Mouse (Mus musculus): ENCODE measurements around the gene Esx1. TPM values are rescaled to one million over a fixed set of nuclear protein-coding genes. Genes with fewer than 3 reads are reported as not detected.

The Esx1 gene
- polyA plus RNA-seq (2015; fragmentation: Nextera tagmentation; extraction: Ambion mirVana), result not detected in 2 replicates

- no peak for ATAC-seq (ENCODE audit: low FRiP score, low read depth)
- no peaks in the 10 kb centered on the region for H3K36me3 ChIP-seq
- H3K9ac ChIP-seq, result no peak within 1 kb of the TSS
- no peaks in the 10 kb centered on the region for H3K4me1 ChIP-seq
- 0 out of 2 replicates have a peak within 1 kb of the TSS, but pooled peaks have one; percentile 14 for H3K4me3 ChIP-seq
- peaks cover 86% of the 10 kb centered on the region for H3K27me3 ChIP-seq
- 27% methylated on average over 14 of the region's 21 CpGs for WGBS
- no peak within 1 kb of the TSS for H3K27ac ChIP-seq
- no peaks in the 10 kb centered on the region for H3K9me3 ChIP-seq
- H3K4me2 ChIP-seq (replicated peaks), result peak within 1 kb of the TSS; percentile 38
Observed at GRCm38 (mm10) chrX:137121718-137122117, at the start of gene Esx1. Esx1 (minus strand) TSS chrX:137122083.

DNA sequence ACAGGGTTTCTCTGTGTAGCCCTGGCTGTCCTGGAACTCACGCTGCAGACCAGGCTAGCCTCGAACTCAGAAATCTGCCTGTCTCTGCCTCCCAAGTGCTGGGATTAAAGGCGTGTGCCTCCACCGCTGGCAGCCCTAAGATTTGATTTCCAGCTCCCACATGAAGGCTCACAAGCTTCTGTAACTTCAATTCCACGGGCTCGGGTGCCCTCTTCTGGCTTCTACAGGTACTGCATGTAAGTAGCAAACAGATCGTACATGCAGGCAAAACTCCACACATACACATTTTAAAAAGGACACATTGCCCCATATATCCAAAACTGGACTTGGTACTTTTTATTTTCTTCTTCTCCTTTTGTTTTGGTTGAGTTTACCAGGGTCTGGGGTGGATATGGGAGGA, 48.1 kb upstream of the Esx1 start:
- no peak overlapping the region for H3K9ac ChIP-seq
- no peaks in the 10 kb centered on the region for H3K27me3 ChIP-seq
- no peaks in the 10 kb centered on the region for H3K36me3 ChIP-seq
- no peak for ATAC-seq (ENCODE audit: low FRiP score, low read depth)
- 47% methylated on average over 7 of the region's 7 CpGs for WGBS
- no peaks in the 10 kb centered on the region for H3K4me1 ChIP-seq
- H3K9me3 ChIP-seq, result no peaks in the 10 kb centered on the region; the same call in 1 of the 2 replicates
- no peak overlapping the region for H3K4me2 ChIP-seq (replicated peaks)
- no peak overlapping the region for H3K4me3 ChIP-seq
- no peak overlapping the region for H3K27ac ChIP-seq

- no peaks in the 10 kb centered on the region; the same call in 1 of the 2 replicates for H3K9me3 ChIP-seq
- no peaks in the 10 kb centered on the region for H3K4me1 ChIP-seq
- no peak overlapping the region for H3K9ac ChIP-seq
- H3K4me2 ChIP-seq (replicated peaks), result no peak overlapping the region
- H3K27ac ChIP-seq, result no peak overlapping the region
- H3K36me3 ChIP-seq, result no peaks in the 10 kb centered on the region
- no peak for ATAC-seq (ENCODE audit: low FRiP score, low read depth)
- H3K4me3 ChIP-seq, result no peak overlapping the region
- WGBS, result 73% methylated on average over 7 of the region's 7 CpGs
- H3K27me3 ChIP-seq, result peaks cover 4% of the 10 kb centered on the region; the same call in 1 of the 2 replicates
Observed at GRCm38 (mm10) chrX:137167658-137168057, 45.8 kb upstream of the Esx1 start.

DNA sequence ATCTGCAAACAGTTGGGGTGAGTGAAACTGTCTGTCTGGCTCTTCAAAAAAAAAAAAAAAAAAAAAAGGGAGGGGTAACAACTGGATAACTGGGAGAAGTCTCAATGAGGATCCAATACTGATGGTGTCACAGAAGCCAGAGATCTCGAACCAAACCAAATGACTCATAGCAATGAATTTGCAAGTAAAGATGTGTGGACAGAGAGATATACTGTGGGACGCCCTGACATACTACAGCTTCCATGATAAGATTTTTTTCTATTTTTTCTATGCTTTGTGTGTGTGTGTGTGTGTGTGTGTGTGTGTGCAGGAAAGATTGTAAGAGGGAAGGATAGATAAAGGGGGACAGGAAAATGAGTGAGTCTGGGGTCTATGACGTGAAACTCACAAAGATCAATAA, 43.7 kb upstream of the Esx1 start:
- 78% methylated on average over 3 of the region's 3 CpGs for whole genome bisulfite sequencing
- ATAC-seq (ENCODE audit: low FRiP score, low read depth), result no peak

GRCm38 (mm10) chrX:137162700-137163099, 40.8 kb upstream of the Esx1 start:
- Histone ChIP-seq H3K27ac (no peak overlapping the region), H3K4me1 (no peaks in the 10 kb centered on the region), H3K9ac (no peak overlapping the region), H3K4me2 (replicated peaks) (no peak overlapping the region), H3K9me3 (no peaks in the 10 kb centered on the region), H3K36me3 (no peaks in the 10 kb centered on the region), H3K4me3 (no peak overlapping the region), H3K27me3 (peaks cover 8% of the 10 kb centered on the region; the same call in 1 of the 2 replicates)
- ATAC-seq (ENCODE audit: low FRiP score, low read depth), result no peak
- 64% methylated on average over 1 of the region's 1 CpGs for WGBS

More for the DNA sequence above, 43.7 kb upstream of the Esx1 start:
- no peak overlapping the region for H3K9ac ChIP-seq
- no peaks in the 10 kb centered on the region for H3K4me1 ChIP-seq
- no peak overlapping the region for H3K4me3 ChIP-seq
- H3K9me3 ChIP-seq, result no peaks in the 10 kb centered on the region; the same call in 1 of the 2 replicates
- H3K27ac ChIP-seq, result no peak overlapping the region
- no peaks in the 10 kb centered on the region for H3K36me3 ChIP-seq
- peaks cover 4% of the 10 kb centered on the region; the same call in 1 of the 2 replicates for H3K27me3 ChIP-seq
- no peak overlapping the region for H3K4me2 ChIP-seq (replicated peaks)

DNA sequence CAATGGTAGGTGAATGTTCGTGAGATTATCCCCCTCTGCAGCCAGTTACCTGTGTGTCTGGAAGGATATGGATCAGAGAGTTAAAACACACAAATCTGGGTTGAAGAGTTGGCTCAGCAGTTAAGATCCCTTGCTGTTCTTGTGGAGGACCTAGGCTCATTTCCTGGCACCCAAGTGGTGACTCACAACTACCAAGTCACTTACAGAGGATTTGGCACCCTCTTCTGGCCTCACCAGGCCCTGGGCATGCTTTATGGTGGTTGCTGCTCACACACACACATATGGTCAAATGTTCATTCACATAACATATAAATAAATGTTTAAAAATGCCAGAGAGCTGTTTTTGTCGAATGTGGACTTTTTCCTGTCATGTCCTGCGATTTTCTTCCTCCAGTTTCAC, 39.1 kb upstream of the Esx1 start:
- Histone ChIP-seq H3K9me3 (no peaks in the 10 kb centered on the region), H3K4me2 (replicated peaks) (no peak overlapping the region), H3K27ac (no peak overlapping the region), H3K36me3 (no peaks in the 10 kb centered on the region), H3K4me3 (no peak overlapping the region), H3K9ac (no peak overlapping the region), H3K4me1 (no peaks in the 10 kb centered on the region), H3K27me3 (peaks cover 8% of the 10 kb centered on the region; the same call in 1 of the 2 replicates)
- ATAC-seq (ENCODE audit: low FRiP score, low read depth), result no peak
- WGBS, result 56% methylated on average over 3 of the region's 3 CpGs

GRCm38 (mm10) chrX:137149050-137149449, 27.2 kb upstream of the Esx1 start:
- H3K27ac ChIP-seq, result no peak overlapping the region
- ATAC-seq (ENCODE audit: low FRiP score, low read depth), result no peak
- 89% methylated on average over 11 of the region's 11 CpGs for WGBS

GRCm38 (mm10) chrX:137144674-137145073, 22.8 kb upstream of the Esx1 start:
- Histone ChIP-seq H3K27ac (no peak overlapping the region), H3K4me3 (no peak overlapping the region), H3K9ac (no peak overlapping the region), H3K4me2 (replicated peaks) (no peak overlapping the region), H3K4me1 (no peaks in the 10 kb centered on the region), H3K36me3 (no peaks in the 10 kb centered on the region), H3K27me3 (no peaks in the 10 kb centered on the region), H3K9me3 (no peaks in the 10 kb centered on the region)
- 20% methylated on average over 4 of the region's 4 CpGs for whole genome bisulfite sequencing
- ATAC-seq (ENCODE audit: low FRiP score, low read depth), result no peak

More at GRCm38 (mm10) chrX:137149050-137149449, 27.2 kb upstream of the Esx1 start:
- H3K4me3 ChIP-seq, result no peak overlapping the region
- no peaks in the 10 kb centered on the region for H3K36me3 ChIP-seq
- H3K9me3 ChIP-seq, result no peaks in the 10 kb centered on the region
- H3K27me3 ChIP-seq, result 0 out of 2 replicates have a peak, but pooled peaks cover 2% of the 10 kb centered on the region
- H3K9ac ChIP-seq, result no peak overlapping the region
- H3K4me1 ChIP-seq, result no peaks in the 10 kb centered on the region
- H3K4me2 ChIP-seq (replicated peaks), result no peak overlapping the region

DNA sequence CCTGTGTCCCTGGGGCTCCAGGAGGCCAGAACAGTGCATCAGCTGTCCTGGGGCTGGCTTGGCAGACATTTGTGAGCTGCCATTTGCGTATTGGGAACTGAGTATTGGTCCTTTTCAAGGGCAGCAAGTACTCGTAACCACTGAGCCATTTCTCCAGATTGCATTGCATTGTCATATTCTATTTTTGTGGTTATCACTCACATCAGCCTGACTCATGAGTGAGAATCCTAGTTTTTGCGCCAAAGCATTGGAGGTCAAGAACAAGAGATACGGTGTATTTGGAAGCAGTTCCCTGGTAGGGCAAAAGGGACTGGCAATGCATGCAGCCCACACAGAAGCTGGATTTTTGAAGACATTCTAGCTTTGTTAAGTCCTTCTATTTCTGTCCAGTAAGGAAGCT, 21.8 kb upstream of the Esx1 start:
- WGBS, result 82% methylated on average over 4 of the region's 4 CpGs
- H3K9ac ChIP-seq, result no peak overlapping the region
- no peak overlapping the region for H3K4me3 ChIP-seq
- no peak for ATAC-seq (ENCODE audit: low FRiP score, low read depth)
- H3K36me3 ChIP-seq, result no peaks in the 10 kb centered on the region
- H3K4me1 ChIP-seq, result no peaks in the 10 kb centered on the region
- no peaks in the 10 kb centered on the region for H3K9me3 ChIP-seq
- H3K27me3 ChIP-seq, result no peaks in the 10 kb centered on the region
- H3K4me2 ChIP-seq (replicated peaks), result no peak overlapping the region
- H3K27ac ChIP-seq, result no peak overlapping the region

- no peaks in the 10 kb centered on the region for H3K27me3 ChIP-seq
- no peak for ATAC-seq (ENCODE audit: low FRiP score, low read depth)
- no peaks in the 10 kb centered on the region for H3K36me3 ChIP-seq
- no peak overlapping the region for H3K4me3 ChIP-seq
- no peak overlapping the region for H3K27ac ChIP-seq
- no peaks in the 10 kb centered on the region for H3K9me3 ChIP-seq
- 29% methylated on average over 2 of the region's 2 CpGs for WGBS
- no peak overlapping the region for H3K9ac ChIP-seq
- H3K4me2 ChIP-seq (replicated peaks), result no peak overlapping the region
- H3K4me1 ChIP-seq, result no peaks in the 10 kb centered on the region
Observed at GRCm38 (mm10) chrX:137142546-137142945, 20.7 kb upstream of the Esx1 start.

- Histone ChIP-seq H3K9me3 (no peaks in the 10 kb centered on the region), H3K36me3 (no peaks in the 10 kb centered on the region), H3K27me3 (no peaks in the 10 kb centered on the region), H3K4me1 (no peaks in the 10 kb centered on the region), H3K9ac (no peak overlapping the region), H3K4me3 (no peak overlapping the region), H3K27ac (no peak overlapping the region), H3K4me2 (replicated peaks) (no peak overlapping the region)
- no peak for ATAC-seq (ENCODE audit: low FRiP score, low read depth)
- 14% methylated on average over 6 of the region's 6 CpGs for WGBS
Observed at GRCm38 (mm10) chrX:137141669-137142068, 19.8 kb upstream of the Esx1 start.

DNA sequence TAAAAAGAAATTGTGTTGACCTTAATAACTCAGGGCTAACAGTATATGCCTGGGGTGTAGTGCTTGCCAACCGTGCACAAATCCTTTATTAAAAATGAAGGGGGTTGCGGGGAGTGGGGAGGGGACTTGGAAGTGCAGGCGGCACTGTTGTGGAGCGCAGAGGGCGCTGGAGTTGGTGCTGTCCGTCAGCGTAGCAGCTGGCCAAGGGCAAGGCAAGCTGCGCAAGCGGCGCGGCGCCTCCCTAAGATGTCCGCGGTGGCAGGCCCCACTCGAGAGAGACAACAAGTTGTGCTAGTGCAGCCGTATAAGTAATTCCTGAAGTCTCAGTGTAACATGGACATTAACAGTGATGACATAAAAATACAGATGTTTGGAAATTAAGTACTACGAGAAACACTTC, 5.7 kb upstream of the Esx1 start:
- WGBS, result 11% methylated on average over 17 of the region's 17 CpGs
- no peak overlapping the region for H3K9ac ChIP-seq
- ATAC-seq (ENCODE audit: low FRiP score, low read depth), result no peak
- H3K27ac ChIP-seq, result no peak overlapping the region
- peaks cover 60% of the 10 kb centered on the region for H3K27me3 ChIP-seq
- no peaks in the 10 kb centered on the region for H3K4me1 ChIP-seq
- no peaks in the 10 kb centered on the region for H3K36me3 ChIP-seq
- H3K4me3 ChIP-seq, result no peak overlapping the region
- H3K4me2 ChIP-seq (replicated peaks), result no peak overlapping the region
- no peaks in the 10 kb centered on the region for H3K9me3 ChIP-seq

All from limb, embryonic 13.5 days (tissue).